Mouse (Mus musculus): ENCODE results near the gene Tas2r134. TPM values are rescaled to one million over a fixed set of nuclear protein-coding genes. Genes with fewer than 3 reads are reported as not detected.

Gene Tas2r134
- polyA plus RNA-seq, 1 experiment from 2014 or later: not detected

DNA sequence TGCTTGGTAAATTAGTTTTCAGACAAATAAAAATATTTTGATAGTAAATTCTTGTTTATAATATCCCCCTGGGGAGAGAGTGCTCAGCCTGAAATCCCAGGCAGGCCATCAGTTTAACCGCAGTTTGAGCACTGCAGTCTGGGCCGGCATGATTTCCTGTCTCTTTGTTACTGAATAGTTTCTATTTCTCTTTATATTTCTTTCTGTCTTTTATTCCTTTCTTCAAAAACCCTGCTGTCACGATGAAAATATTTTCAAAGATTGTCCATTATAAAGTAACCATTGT, 27.2 kb upstream of the Tas2r134 start:
- H3K27me3 ChIP-seq (ENCODE audit: control insufficient read depth, insufficient read depth, low read length): no peaks in the 10 kb centered on the region
- H3K27ac ChIP-seq (ENCODE audit: low read length): no peak overlapping the region
- 56% methylated on average over 3 of the region's 3 CpGs for WGBS
- no peak overlapping the region for H3K9ac ChIP-seq (ENCODE audit: low read length)
- H3K4me3 ChIP-seq (replicated peaks; ENCODE audit: low read length): no peak overlapping the region
- H3K9me3 ChIP-seq (replicated peaks; ENCODE audit: control insufficient read depth, low read length): no peaks in the 10 kb centered on the region
- H3K4me2 ChIP-seq (ENCODE audit: low read depth, low read length): no peak overlapping the region
- no peak for ATAC-seq (ENCODE audit: insufficient read depth, low FRiP score)
- H3K36me3 ChIP-seq (ENCODE audit: control insufficient read depth, insufficient read depth, low read length): no peaks in the 10 kb centered on the region
- no peaks in the 10 kb centered on the region for H3K4me1 ChIP-seq (ENCODE audit: control insufficient read depth, insufficient read depth, low read length)

DNA sequence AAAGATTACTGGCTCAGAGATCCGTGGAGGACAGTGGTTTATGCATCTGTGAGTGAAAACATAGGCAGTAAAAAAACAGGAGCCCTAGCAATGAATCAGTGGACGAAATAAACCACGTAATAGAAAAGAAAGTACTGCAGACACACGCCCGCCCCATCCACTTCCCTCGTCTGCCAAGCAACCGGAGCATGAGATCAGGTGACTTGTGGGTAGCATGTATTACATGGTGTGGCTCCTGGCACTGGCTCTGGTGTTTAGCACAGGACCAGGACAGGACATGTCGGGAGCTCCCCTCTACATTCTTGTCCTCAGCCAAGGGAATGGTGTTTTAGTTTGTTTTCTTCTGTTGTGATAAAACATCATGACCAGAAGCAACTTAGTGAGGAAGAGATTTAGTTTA, 26.4 kb upstream of the Tas2r134 start:
- no peaks in the 10 kb centered on the region for H3K4me1 ChIP-seq (ENCODE audit: control insufficient read depth, insufficient read depth, low read length)
- no peak overlapping the region for H3K4me3 ChIP-seq (replicated peaks; ENCODE audit: low read length)
- no peaks in the 10 kb centered on the region for H3K27me3 ChIP-seq (ENCODE audit: control insufficient read depth, insufficient read depth, low read length)
- H3K9me3 ChIP-seq (replicated peaks; ENCODE audit: control insufficient read depth, low read length): no peaks in the 10 kb centered on the region
- H3K36me3 ChIP-seq (ENCODE audit: control insufficient read depth, insufficient read depth, low read length): no peaks in the 10 kb centered on the region
- H3K27ac ChIP-seq (ENCODE audit: low read length): no peak overlapping the region
- H3K9ac ChIP-seq (ENCODE audit: low read length): no peak overlapping the region
- WGBS: 78% methylated on average over 8 of the region's 8 CpGs
- no peak for ATAC-seq (ENCODE audit: insufficient read depth, low FRiP score)
- H3K4me2 ChIP-seq (ENCODE audit: low read depth, low read length): no peak overlapping the region

DNA sequence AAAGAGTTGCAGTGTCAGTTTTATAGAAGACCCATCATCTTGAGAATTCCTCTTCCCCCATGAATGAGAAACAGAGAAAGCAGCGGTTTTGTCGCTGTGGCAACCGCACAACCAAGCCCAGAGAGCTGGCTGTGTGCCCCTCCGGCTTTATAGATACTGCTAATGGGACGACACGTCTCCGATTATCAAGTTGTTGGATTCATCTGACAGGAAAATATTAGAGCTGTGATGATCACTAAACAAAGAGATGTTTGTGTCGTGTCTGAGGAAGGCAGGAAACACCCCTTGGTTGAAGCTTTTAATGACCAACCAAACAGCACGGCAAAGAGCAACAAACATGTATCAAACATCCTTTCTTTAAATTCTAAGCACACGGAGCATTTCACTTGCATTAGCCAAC, 17.0 kb upstream of the Tas2r134 start:
- ATAC-seq (ENCODE audit: insufficient read depth, low FRiP score): no peak
- no peak overlapping the region for H3K4me3 ChIP-seq (replicated peaks; ENCODE audit: low read length)
- WGBS: 48% methylated on average over 10 of the region's 10 CpGs

GRCm38 (mm10) chr2:51610897-51611296, 16.4 kb upstream of the Tas2r134 start:
- no peak overlapping the region for H3K27ac ChIP-seq (ENCODE audit: low read length)
- no peaks in the 10 kb centered on the region for H3K9me3 ChIP-seq (replicated peaks; ENCODE audit: control insufficient read depth, low read length)
- H3K9ac ChIP-seq (ENCODE audit: low read length): no peak overlapping the region
- no peak overlapping the region for H3K4me2 ChIP-seq (ENCODE audit: low read depth, low read length)
- no peaks in the 10 kb centered on the region for H3K27me3 ChIP-seq (ENCODE audit: control insufficient read depth, insufficient read depth, low read length)
- no peak for ATAC-seq (ENCODE audit: insufficient read depth, low FRiP score)
- H3K4me3 ChIP-seq (replicated peaks; ENCODE audit: low read length): no peak overlapping the region
- no peaks in the 10 kb centered on the region for H3K4me1 ChIP-seq (ENCODE audit: control insufficient read depth, insufficient read depth, low read length)
- no peaks in the 10 kb centered on the region for H3K36me3 ChIP-seq (ENCODE audit: control insufficient read depth, insufficient read depth, low read length)
- 42% methylated on average over 2 of the region's 2 CpGs for WGBS

More for the DNA sequence above, 17.0 kb upstream of the Tas2r134 start:
- Histone ChIP-seq H3K4me1 (ENCODE audit: control insufficient read depth, insufficient read depth, low read length) (no peaks in the 10 kb centered on the region), H3K36me3 (ENCODE audit: control insufficient read depth, insufficient read depth, low read length) (no peaks in the 10 kb centered on the region), H3K9ac (ENCODE audit: low read length) (no peak overlapping the region), H3K27ac (ENCODE audit: low read length) (no peak overlapping the region), H3K9me3 (replicated peaks; ENCODE audit: control insufficient read depth, low read length) (no peaks in the 10 kb centered on the region), H3K27me3 (ENCODE audit: control insufficient read depth, insufficient read depth, low read length) (no peaks in the 10 kb centered on the region), H3K4me2 (ENCODE audit: low read depth, low read length) (no peak overlapping the region)

DNA sequence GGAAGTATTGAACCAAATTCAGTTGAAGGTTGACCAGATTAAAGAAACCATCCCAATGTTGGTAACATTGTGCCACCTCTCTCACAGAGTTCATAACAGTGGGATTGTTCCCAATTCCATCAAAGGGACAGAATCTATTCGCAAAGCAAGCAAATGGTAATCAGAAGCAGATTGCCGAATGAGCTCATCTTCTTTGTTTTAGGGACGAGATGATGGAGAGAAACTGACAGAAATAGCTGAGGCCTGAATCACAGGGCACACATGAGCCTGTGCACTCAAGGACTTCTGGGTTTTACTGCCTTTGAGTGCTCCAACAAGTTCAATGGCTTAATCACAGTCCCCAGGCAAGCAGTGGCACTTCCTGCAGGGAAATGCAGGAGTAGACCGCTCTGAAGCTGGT, 13.6 kb upstream of the Tas2r134 start:
- H3K4me3 ChIP-seq (replicated peaks; ENCODE audit: low read length): no peak overlapping the region
- ATAC-seq (ENCODE audit: insufficient read depth, low FRiP score): no peak
- no peaks in the 10 kb centered on the region for H3K9me3 ChIP-seq (replicated peaks; ENCODE audit: control insufficient read depth, low read length)
- H3K27ac ChIP-seq (ENCODE audit: low read length): no peak overlapping the region
- no peak overlapping the region for H3K4me2 ChIP-seq (ENCODE audit: low read depth, low read length)
- H3K9ac ChIP-seq (ENCODE audit: low read length): no peak overlapping the region
- no peaks in the 10 kb centered on the region for H3K27me3 ChIP-seq (ENCODE audit: control insufficient read depth, insufficient read depth, low read length)
- H3K36me3 ChIP-seq (ENCODE audit: control insufficient read depth, insufficient read depth, low read length): no peaks in the 10 kb centered on the region
- H3K4me1 ChIP-seq (ENCODE audit: control insufficient read depth, insufficient read depth, low read length): no peaks in the 10 kb centered on the region
- WGBS: 73% methylated on average over 4 of the region's 4 CpGs

GRCm38 (mm10) chr2:51621931-51622330, 5.4 kb upstream of the Tas2r134 start:
- no peak overlapping the region for H3K4me2 ChIP-seq (ENCODE audit: low read depth, low read length)
- no peak overlapping the region for H3K9ac ChIP-seq (ENCODE audit: low read length)
- H3K4me1 ChIP-seq (ENCODE audit: control insufficient read depth, insufficient read depth, low read length): no peaks in the 10 kb centered on the region
- H3K27ac ChIP-seq (ENCODE audit: low read length): no peak overlapping the region
- ATAC-seq (ENCODE audit: insufficient read depth, low FRiP score): no peak
- H3K4me3 ChIP-seq (replicated peaks; ENCODE audit: low read length): no peak overlapping the region
- H3K27me3 ChIP-seq (ENCODE audit: control insufficient read depth, insufficient read depth, low read length): no peaks in the 10 kb centered on the region
- H3K36me3 ChIP-seq (ENCODE audit: control insufficient read depth, insufficient read depth, low read length): no peaks in the 10 kb centered on the region
- H3K9me3 ChIP-seq (replicated peaks; ENCODE audit: control insufficient read depth, low read length): no peaks in the 10 kb centered on the region
- WGBS: 81% methylated on average over 2 of the region's 2 CpGs

DNA sequence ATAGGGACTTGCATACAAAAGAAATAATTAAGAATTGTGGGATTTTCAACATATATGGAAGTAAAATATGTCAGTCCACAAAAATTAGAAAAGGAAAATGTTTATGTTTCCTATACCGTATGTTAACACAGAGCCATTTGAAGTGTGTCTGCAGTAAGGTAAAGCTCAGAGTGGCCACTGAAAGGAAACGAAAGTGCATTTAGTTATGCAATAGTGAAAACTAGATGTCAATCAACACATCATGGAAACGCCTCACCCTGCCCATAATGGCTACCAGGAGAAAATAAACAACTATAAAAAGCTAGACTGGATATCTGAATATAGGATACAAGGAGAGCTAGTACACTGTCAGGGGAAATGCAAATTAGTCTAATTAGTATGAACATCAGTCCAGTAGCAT, 1.3 kb upstream of the Tas2r134 start:
- Histone ChIP-seq H3K9ac (ENCODE audit: low read length) (no peak overlapping the region), H3K4me1 (ENCODE audit: control insufficient read depth, insufficient read depth, low read length) (no peaks in the 10 kb centered on the region), H3K36me3 (ENCODE audit: control insufficient read depth, insufficient read depth, low read length) (no peaks in the 10 kb centered on the region), H3K4me3 (replicated peaks; ENCODE audit: low read length) (no peak overlapping the region), H3K4me2 (ENCODE audit: low read depth, low read length) (no peak overlapping the region), H3K27me3 (ENCODE audit: control insufficient read depth, insufficient read depth, low read length) (no peaks in the 10 kb centered on the region), H3K27ac (ENCODE audit: low read length) (no peak overlapping the region), H3K9me3 (replicated peaks; ENCODE audit: control insufficient read depth, low read length) (no peaks in the 10 kb centered on the region)
- WGBS: 63% methylated on average over 3 of the region's 3 CpGs
- no peak for ATAC-seq (ENCODE audit: insufficient read depth, low FRiP score)

DNA sequence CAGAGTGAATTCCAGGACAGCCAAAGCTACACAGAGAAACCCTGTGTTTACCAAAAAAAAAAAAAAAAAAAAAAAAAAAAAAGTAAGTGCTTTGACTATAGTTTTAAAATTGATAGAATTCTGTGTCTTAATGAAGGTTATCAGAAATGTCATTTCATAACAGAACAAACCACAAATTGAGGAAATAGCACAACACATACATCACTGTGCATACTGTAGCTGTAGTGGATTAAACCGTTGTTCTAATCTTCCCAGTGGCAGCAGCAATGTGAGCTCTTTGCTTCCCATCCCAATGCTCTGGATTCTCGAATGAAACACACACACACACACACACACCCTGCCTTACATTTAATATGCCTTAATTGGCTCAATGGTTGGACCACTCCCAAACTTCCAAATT, 4.1 kb downstream of the Tas2r134 start:
- H3K4me3 ChIP-seq (replicated peaks; ENCODE audit: low read length): no peak overlapping the region
- ATAC-seq (ENCODE audit: insufficient read depth, low FRiP score): no peak
- H3K4me1 ChIP-seq (ENCODE audit: control insufficient read depth, insufficient read depth, low read length): no peaks in the 10 kb centered on the region
- no peaks in the 10 kb centered on the region for H3K9me3 ChIP-seq (replicated peaks; ENCODE audit: control insufficient read depth, low read length)
- no peaks in the 10 kb centered on the region for H3K27me3 ChIP-seq (ENCODE audit: control insufficient read depth, insufficient read depth, low read length)
- no peaks in the 10 kb centered on the region for H3K36me3 ChIP-seq (ENCODE audit: control insufficient read depth, insufficient read depth, low read length)
- 67% methylated on average over 2 of the region's 2 CpGs for WGBS
- no peak overlapping the region for H3K9ac ChIP-seq (ENCODE audit: low read length)
- H3K27ac ChIP-seq (ENCODE audit: low read length): no peak overlapping the region
- H3K4me2 ChIP-seq (ENCODE audit: low read depth, low read length): no peak overlapping the region

DNA sequence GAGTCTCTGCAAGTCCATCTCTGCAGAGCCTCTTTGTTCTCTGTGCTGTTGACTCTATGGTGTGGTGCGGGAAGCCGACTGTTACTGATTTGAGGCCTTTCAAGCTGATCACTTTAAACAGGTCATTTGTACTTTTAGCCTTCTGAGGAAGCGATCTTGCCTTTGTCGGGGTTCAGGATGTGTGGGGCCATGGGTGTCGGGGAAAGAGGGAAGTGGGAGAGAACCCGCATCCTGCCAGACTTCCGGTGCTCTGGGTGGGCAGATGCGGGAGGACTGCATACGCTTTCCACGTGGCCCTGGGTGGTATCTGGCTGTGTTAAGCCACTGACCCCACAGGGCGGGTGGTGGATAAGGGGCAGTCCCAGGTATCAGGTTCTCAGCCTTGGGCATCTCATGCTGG, 10.4 kb downstream of the Tas2r134 start:
- H3K27ac ChIP-seq (ENCODE audit: low read length): no peak overlapping the region
- H3K4me1 ChIP-seq (ENCODE audit: control insufficient read depth, insufficient read depth, low read length): no peaks in the 10 kb centered on the region
- H3K4me3 ChIP-seq (replicated peaks; ENCODE audit: low read length): no peak overlapping the region
- no peak overlapping the region for H3K4me2 ChIP-seq (ENCODE audit: low read depth, low read length)
- H3K9ac ChIP-seq (ENCODE audit: low read length): no peak overlapping the region
- no peak for ATAC-seq (ENCODE audit: insufficient read depth, low FRiP score)
- no peaks in the 10 kb centered on the region for H3K36me3 ChIP-seq (ENCODE audit: control insufficient read depth, insufficient read depth, low read length)
- no peaks in the 10 kb centered on the region for H3K27me3 ChIP-seq (ENCODE audit: control insufficient read depth, insufficient read depth, low read length)
- WGBS: 83% methylated on average over 11 of the region's 11 CpGs
- no peaks in the 10 kb centered on the region for H3K9me3 ChIP-seq (replicated peaks; ENCODE audit: control insufficient read depth, low read length)

DNA sequence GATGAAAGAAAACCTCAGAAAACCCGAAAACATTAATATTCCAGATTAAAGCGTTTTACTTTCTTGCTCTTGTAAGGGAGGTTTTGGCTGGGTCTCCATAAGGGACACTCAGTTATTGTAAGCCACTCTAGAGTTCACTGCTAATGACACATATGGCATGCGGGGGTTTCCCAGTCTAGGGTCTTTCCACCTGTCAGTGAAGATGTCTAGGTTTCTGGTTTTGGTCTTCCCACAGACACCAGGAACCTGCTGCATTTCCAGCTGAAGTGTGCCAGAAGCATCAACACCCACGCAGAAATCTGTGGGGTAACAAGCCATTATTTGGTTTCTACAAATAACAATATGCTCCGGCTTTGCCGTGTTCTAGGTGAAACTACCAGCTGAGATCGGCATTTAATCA, 14.3 kb downstream of the Tas2r134 start:
- ATAC-seq (ENCODE audit: insufficient read depth, low FRiP score): no peak
- H3K4me1 ChIP-seq (ENCODE audit: control insufficient read depth, insufficient read depth, low read length): no peaks in the 10 kb centered on the region
- 85% methylated on average over 7 of the region's 7 CpGs for WGBS
- H3K27ac ChIP-seq (ENCODE audit: low read length): no peak overlapping the region
- H3K36me3 ChIP-seq (ENCODE audit: control insufficient read depth, insufficient read depth, low read length): no peaks in the 10 kb centered on the region
- H3K4me2 ChIP-seq (ENCODE audit: low read depth, low read length): no peak overlapping the region
- no peak overlapping the region for H3K9ac ChIP-seq (ENCODE audit: low read length)
- H3K4me3 ChIP-seq (replicated peaks; ENCODE audit: low read length): no peak overlapping the region
- no peaks in the 10 kb centered on the region for H3K27me3 ChIP-seq (ENCODE audit: control insufficient read depth, insufficient read depth, low read length)
- H3K9me3 ChIP-seq (replicated peaks; ENCODE audit: control insufficient read depth, low read length): no peaks in the 10 kb centered on the region

Measured in stomach, embryonic 16.5 days (tissue).